Mouse (Mus musculus): Measurements from ENCODE around the gene Sh3gl3.
A peak's percentile ranks its signal among the peaks of the same experiment; 100 is the strongest.
"Not testable (repeated sequence)": the region's sequence is repeated elsewhere in the genome, so short reads cannot be mapped to it uniquely, and the experiment has no call there.

Sh3gl3 gene

GRCm38 (mm10) chr7:82256936-82257335 is 83.3 kb downstream of the Sh3gl3 start:
- DNase-seq (ENCODE audit: low read depth, low spot score) = no peak
- no peaks in the 10 kb centered on the region for H3K36me3 ChIP-seq (ENCODE audit: control insufficient read depth, insufficient read depth, low read length, poor library complexity, severe bottlenecking)
- no peaks in the 10 kb centered on the region for H3K27me3 ChIP-seq (ENCODE audit: control insufficient read depth, insufficient read depth, low read length, poor library complexity, severe bottlenecking)

DNA sequence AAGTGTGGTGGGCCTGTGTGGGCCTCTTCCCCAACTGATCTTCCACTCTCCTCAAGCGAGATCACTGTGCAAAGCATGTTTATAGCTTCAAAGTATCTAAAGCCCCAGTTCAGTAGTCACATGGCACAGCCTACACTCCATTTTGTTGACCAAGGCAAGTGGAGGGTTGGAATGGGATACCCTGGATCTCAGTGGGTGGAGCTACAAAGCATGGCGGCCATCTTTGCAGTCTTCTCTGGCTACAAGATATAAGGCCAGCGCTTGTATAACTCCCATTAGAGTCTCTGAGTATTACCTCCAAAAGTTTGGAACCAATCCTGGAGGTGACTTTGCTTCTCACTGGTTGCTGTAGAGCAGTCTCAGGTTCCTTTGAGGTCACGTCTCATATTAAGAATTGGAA is 83.9 kb downstream of the Sh3gl3 start:
- DNase-seq (ENCODE audit: low read depth, low spot score) = no peak

GRCm38 (mm10) chr7:82260210-82260609 is 86.6 kb downstream of the Sh3gl3 start:
- Histone ChIP-seq H3K36me3 (ENCODE audit: control insufficient read depth, insufficient read depth, low read length, poor library complexity, severe bottlenecking) (no peaks in the 10 kb centered on the region), H3K27me3 (ENCODE audit: control insufficient read depth, insufficient read depth, low read length, poor library complexity, severe bottlenecking) (no peaks in the 10 kb centered on the region)
- DNase-seq (ENCODE audit: low read depth, low spot score) = peak; percentile 28

More for the DNA sequence above, 83.9 kb downstream of the Sh3gl3 start:
- H3K36me3 ChIP-seq (ENCODE audit: control insufficient read depth, insufficient read depth, low read length, poor library complexity, severe bottlenecking) = no peaks in the 10 kb centered on the region
- H3K27me3 ChIP-seq (ENCODE audit: control insufficient read depth, insufficient read depth, low read length, poor library complexity, severe bottlenecking) = no peaks in the 10 kb centered on the region

- DNase-seq (ENCODE audit: low read depth, low spot score) = peak; percentile 59
- Histone ChIP-seq H3K27me3 (ENCODE audit: control insufficient read depth, insufficient read depth, low read length, poor library complexity, severe bottlenecking) (no peaks in the 10 kb centered on the region), H3K36me3 (ENCODE audit: control insufficient read depth, insufficient read depth, low read length, poor library complexity, severe bottlenecking) (no peaks in the 10 kb centered on the region)
Measured at GRCm38 (mm10) chr7:82263141-82263540, 89.5 kb downstream of the Sh3gl3 start.

- DNase-seq (ENCODE audit: low read depth, low spot score) = no peak
- Histone ChIP-seq H3K36me3 (ENCODE audit: control insufficient read depth, insufficient read depth, low read length, poor library complexity, severe bottlenecking) (no peaks in the 10 kb centered on the region), H3K27me3 (ENCODE audit: control insufficient read depth, insufficient read depth, low read length, poor library complexity, severe bottlenecking) (no peaks in the 10 kb centered on the region)
Measured at GRCm38 (mm10) chr7:82264119-82264518, 90.5 kb downstream of the Sh3gl3 start.

DNA sequence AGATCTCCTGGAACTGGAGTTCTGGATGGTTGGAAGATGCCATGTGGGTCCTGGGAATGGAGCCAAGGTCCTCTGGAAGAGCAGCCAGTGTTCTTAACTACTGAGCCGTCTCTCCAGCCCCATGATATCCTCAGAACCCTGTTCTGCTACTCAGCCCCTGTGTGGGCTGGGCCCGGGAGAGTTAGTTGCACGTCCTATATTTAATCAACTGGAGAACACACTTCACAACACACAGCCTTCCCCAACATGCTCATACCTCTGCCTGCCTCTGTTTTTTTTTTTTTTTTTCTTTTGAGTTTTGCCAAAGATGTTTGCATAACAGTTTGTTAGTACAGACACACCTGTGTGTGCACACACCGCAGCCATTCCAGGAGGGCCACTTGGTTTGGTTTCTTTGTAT is 91.7 kb downstream of the Sh3gl3 start:
- H3K27me3 ChIP-seq (ENCODE audit: control insufficient read depth, insufficient read depth, low read length, poor library complexity, severe bottlenecking) = no peaks in the 10 kb centered on the region
- H3K36me3 ChIP-seq (ENCODE audit: control insufficient read depth, insufficient read depth, low read length, poor library complexity, severe bottlenecking) = no peaks in the 10 kb centered on the region
- no peak for DNase-seq (ENCODE audit: low read depth, low spot score)

- Histone ChIP-seq H3K36me3 (ENCODE audit: control insufficient read depth, insufficient read depth, low read length, poor library complexity, severe bottlenecking) (no peaks in the 10 kb centered on the region), H3K27me3 (ENCODE audit: control insufficient read depth, insufficient read depth, low read length, poor library complexity, severe bottlenecking) (no peaks in the 10 kb centered on the region)
- DNase-seq (ENCODE audit: low read depth, low spot score) = no peak
Measured at GRCm38 (mm10) chr7:82269948-82270347, 96.3 kb downstream of the Sh3gl3 start.

DNA sequence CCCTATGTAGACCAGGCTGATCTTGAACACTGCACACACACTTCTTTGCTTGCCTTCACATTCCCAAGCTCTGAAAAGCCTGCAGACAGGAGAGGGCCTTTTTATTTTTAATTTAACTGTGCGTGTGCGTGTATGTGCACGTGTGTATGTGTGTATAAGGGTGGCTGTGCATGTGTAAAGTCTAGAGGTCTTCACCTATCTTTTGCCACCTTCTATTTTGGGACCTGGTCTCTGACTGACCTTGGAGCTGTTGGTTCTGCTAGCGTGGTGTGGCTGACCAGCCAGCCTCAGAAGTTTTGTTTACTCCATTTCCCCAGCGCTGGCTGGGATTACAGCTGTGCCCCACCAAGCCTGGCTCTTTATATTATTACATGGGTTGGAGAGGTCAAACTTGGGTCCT is 98.1 kb downstream of the Sh3gl3 start:
- no peak for DNase-seq (ENCODE audit: low read depth, low spot score)
- Histone ChIP-seq H3K36me3 (ENCODE audit: control insufficient read depth, insufficient read depth, low read length, poor library complexity, severe bottlenecking) (no peaks in the 10 kb centered on the region), H3K27me3 (ENCODE audit: control insufficient read depth, insufficient read depth, low read length, poor library complexity, severe bottlenecking) (no peaks in the 10 kb centered on the region)

DNA sequence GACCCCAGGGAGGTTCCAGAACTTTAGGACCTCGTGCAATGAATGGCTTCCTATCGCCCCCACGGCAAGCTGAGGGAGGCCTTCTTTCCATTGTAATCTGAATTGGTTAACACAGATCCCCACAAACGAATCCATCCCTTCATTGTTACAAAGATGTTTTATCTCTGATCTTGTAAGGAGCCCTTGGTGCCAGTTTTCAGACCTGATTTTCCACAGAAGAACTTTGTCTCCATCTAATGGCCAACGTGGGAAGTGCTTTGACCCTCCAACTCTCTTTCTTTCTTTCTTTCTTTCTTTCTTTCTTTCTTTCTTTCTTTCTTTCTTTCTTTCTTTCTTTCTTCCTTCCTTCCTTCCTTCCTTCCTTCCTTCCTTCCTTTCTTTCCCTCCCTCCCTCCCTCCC is 99.2 kb downstream of the Sh3gl3 start:
- peak; percentile 31 for DNase-seq (ENCODE audit: low read depth, low spot score)
- not testable (repeated sequence) for H3K36me3 ChIP-seq (ENCODE audit: control insufficient read depth, insufficient read depth, low read length, poor library complexity, severe bottlenecking); H3K27me3 ChIP-seq (ENCODE audit: control insufficient read depth, insufficient read depth, low read length, poor library complexity, severe bottlenecking)

- DNase-seq (ENCODE audit: low read depth, low spot score) = peak; percentile 32
- H3K36me3 ChIP-seq (ENCODE audit: control insufficient read depth, insufficient read depth, low read length, poor library complexity, severe bottlenecking) = no peaks in the 10 kb centered on the region
- no peaks in the 10 kb centered on the region for H3K27me3 ChIP-seq (ENCODE audit: control insufficient read depth, insufficient read depth, low read length, poor library complexity, severe bottlenecking)
Measured at GRCm38 (mm10) chr7:82274011-82274709, 100.5 kb downstream of the Sh3gl3 start.

DNA sequence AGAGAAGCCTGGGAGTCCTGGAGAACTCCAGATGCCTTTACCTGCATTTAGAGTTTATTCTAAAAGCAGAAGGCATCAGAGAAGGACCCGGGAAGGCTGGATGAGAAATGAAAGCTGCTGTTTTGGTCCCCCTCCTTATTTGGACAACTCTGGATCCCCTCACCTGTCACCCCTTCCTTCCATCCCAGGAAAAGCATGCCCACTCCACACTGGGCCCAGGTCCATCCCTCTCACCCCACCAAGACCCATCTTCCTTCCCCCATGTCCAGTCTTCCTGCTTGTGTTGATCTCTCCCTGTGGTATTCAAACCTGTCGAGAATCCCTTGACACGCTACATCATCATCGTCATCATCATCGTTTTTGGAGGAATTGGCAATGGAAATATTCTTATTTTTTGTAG is 101.3 kb downstream of the Sh3gl3 start:
- Histone ChIP-seq H3K36me3 (ENCODE audit: control insufficient read depth, insufficient read depth, low read length, poor library complexity, severe bottlenecking) (no peaks in the 10 kb centered on the region), H3K27me3 (ENCODE audit: control insufficient read depth, insufficient read depth, low read length, poor library complexity, severe bottlenecking) (no peaks in the 10 kb centered on the region)
- no peak for DNase-seq (ENCODE audit: low read depth, low spot score)

GRCm38 (mm10) chr7:82275529-82276204 is 102.0 kb downstream of the Sh3gl3 start:
- no peak for DNase-seq (ENCODE audit: low read depth, low spot score)
- Histone ChIP-seq H3K27me3 (ENCODE audit: control insufficient read depth, insufficient read depth, low read length, poor library complexity, severe bottlenecking) (no peaks in the 10 kb centered on the region), H3K36me3 (ENCODE audit: control insufficient read depth, insufficient read depth, low read length, poor library complexity, severe bottlenecking) (no peaks in the 10 kb centered on the region)

DNA sequence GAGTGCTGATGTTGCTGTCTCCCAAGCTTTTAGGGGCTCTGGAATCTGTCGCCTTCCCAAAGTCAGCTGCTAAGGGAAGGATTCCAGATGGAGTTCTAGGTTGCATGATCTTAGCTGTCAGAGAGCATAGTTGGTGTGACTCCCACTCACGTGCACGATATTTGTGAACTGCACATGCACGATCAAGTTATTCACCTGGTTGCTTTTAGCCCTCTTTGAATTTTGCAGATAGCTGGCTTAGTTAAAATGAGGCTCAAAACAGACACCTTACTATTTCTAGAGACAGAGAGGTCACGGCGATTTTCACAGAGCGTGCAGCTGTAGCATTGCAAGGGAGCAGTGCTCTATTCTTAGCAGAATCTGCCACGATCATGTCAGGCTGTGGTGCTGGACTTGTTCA is 108.4 kb downstream of the Sh3gl3 start:
- H3K27me3 ChIP-seq (ENCODE audit: control insufficient read depth, insufficient read depth, low read length, poor library complexity, severe bottlenecking) = no peaks in the 10 kb centered on the region
- H3K36me3 ChIP-seq (ENCODE audit: control insufficient read depth, insufficient read depth, low read length, poor library complexity, severe bottlenecking) = no peaks in the 10 kb centered on the region
- no peak for DNase-seq (ENCODE audit: low read depth, low spot score)

- no peak for DNase-seq (ENCODE audit: low read depth, low spot score)
- no peaks in the 10 kb centered on the region for H3K27me3 ChIP-seq (ENCODE audit: control insufficient read depth, insufficient read depth, low read length, poor library complexity, severe bottlenecking)
Measured at GRCm38 (mm10) chr7:82282464-82282863, 108.8 kb downstream of the Sh3gl3 start.

DNA sequence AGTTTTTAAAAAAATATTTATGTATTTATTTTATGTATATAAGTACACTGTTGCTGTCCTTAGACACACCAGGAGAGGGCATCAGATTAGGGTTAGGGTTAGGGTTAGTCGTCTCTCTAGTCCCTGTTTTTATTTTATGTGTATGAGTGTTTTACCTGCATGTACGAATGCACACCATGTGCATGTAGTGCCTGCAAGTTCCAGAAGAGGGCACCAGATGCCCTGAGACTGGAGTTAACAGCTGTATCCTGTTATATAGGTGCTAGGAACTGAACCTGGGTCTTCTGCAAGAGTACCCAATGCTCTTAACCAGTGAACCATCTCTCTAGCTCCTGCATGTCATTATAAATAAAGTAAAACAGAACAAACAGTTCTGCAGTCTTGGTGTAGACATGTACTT is 113.6 kb downstream of the Sh3gl3 start:
- DNase-seq (ENCODE audit: low read depth, low spot score) = no peak
- H3K36me3 ChIP-seq (ENCODE audit: control insufficient read depth, insufficient read depth, low read length, poor library complexity, severe bottlenecking) = no peaks in the 10 kb centered on the region
- H3K27me3 ChIP-seq (ENCODE audit: control insufficient read depth, insufficient read depth, low read length, poor library complexity, severe bottlenecking) = no peaks in the 10 kb centered on the region

More at GRCm38 (mm10) chr7:82282464-82282863, 108.8 kb downstream of the Sh3gl3 start:
- H3K36me3 ChIP-seq (ENCODE audit: control insufficient read depth, insufficient read depth, low read length, poor library complexity, severe bottlenecking) = no peaks in the 10 kb centered on the region

Data from splenic B cell, adult 2 months (primary cell).